Mouse (Mus musculus) splenic B cell, adult 2 months (primary cell): ENCODE measurements around the gene Erich3.

Source experiments
- DNase-seq: peaks from one replicate; pipeline ENCODE4 v3.0.0-alpha.2; 2011; ENCODE audit warnings: low read depth, low spot score
- H3K27me3 ChIP-seq: 2 replicates; pipeline ENCODE4 v1.6.1; 2012; ENCODE audit warnings: mild to moderate bottlenecking, low read length, moderate library complexity, mixed read lengths; ENCODE audit not compliant: control insufficient read depth, poor library complexity, insufficient read depth, severe bottlenecking
- H3K36me3 ChIP-seq: 2 replicates; pipeline ENCODE4 v1.6.1; 2012; ENCODE audit warnings: mild to moderate bottlenecking, low read length, moderate library complexity, mixed read lengths; ENCODE audit not compliant: control insufficient read depth, poor library complexity, insufficient read depth, severe bottlenecking

Erich3 gene

GRCm38 (mm10) chr3:154816231-154816630, 152.6 kb downstream of the Erich3 start:
- no peak for DNase-seq
- Histone ChIP-seq H3K27me3 (no peaks in the 10 kb centered on the region), H3K36me3 (no peaks in the 10 kb centered on the region)

DNA sequence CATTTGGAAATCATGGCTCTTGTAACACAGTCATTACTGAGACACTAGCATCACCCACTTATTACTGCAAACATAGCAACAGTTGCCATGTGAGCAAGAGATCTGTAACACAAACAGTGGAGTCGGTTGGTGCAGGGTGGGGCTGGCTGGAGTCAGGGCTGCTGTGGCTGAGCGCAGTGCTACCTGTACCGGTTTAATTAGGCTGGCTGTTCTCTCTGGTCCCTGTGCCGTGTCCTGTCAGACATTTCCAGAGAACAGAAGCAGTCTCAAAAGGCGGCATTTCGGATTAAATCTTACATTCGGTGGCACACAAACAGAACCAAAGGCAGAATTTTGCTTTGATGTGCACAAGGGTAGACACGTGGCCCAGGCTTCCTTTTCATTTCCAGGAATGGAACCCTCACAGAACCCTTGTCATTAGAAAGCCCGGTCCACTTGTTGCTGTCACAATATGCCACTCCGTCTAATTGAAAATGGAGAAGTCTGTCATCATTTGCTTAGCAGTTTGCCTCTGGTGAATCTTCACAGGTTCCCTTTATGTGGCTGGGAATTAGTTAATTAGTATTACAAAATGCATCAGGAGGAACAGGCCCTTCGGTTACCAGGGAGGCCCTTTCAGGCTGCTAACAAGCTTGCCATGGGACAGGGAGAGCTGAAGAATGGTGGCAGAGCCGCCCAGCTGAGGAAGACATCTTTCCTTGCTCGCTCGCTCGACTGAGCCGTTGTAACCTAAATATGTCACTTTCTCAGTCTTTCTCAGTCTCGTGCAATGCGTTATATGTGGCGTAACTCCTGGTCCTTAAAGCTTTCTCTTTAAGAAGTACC, 153.4 kb downstream of the Erich3 start:
- no peaks in the 10 kb centered on the region for H3K36me3 ChIP-seq
- H3K27me3 ChIP-seq = no peaks in the 10 kb centered on the region
- DNase-seq = no peak
